Mouse (Mus musculus) CH12.LX (cell line): ENCODE results near the gene Rpl38. TPM values are rescaled to one million over a fixed set of nuclear protein-coding genes. Genes with fewer than 3 reads are reported as not detected.

Experiments
- DNase-seq: peaks from one replicate; pipeline ENCODE4 v3.0.0-alpha.2; 2013; ENCODE audit errors: extremely low read depth
- H3K27ac ChIP-seq: 2 replicates; pipeline ENCODE4 v1.5.1; 2012; ENCODE audit warnings: low read depth, mild to moderate bottlenecking, control low read depth, moderate library complexity; ENCODE audit not compliant: insufficient read depth
- H3K27me3 ChIP-seq: replicated peaks from 2 replicates; pipeline ENCODE3; 2012; ENCODE audit warnings: inconsistent platforms
- H3K36me3 ChIP-seq, 2 experiments: replicated peaks in 1 of 2; 2 replicates each; pipeline versions ENCODE3 to v1.6.1; 2012; ENCODE audit warnings: inconsistent platforms in 1 of 2, low read length in 1 of 2, mild to moderate bottlenecking in 1 of 2, mixed read lengths in 1 of 2, moderate library complexity in 1 of 2; ENCODE audit not compliant: control insufficient read depth in 1 of 2, insufficient read depth in 1 of 2
- H3K4me1 ChIP-seq, 2 experiments: 2 replicates each; pipeline ENCODE4 v1.6.1; 2012; ENCODE audit warnings: inconsistent platforms in 1 of 2, moderate library complexity in 1 of 2; ENCODE audit not compliant: insufficient read depth in 2 of 2, control insufficient read depth in 1 of 2
- H3K4me2 ChIP-seq: 2 replicates; pipeline ENCODE4 v1.6.1; 2012; ENCODE audit warnings: low read depth, mild to moderate bottlenecking, control low read depth; ENCODE audit not compliant: poor library complexity, insufficient read depth, severe bottlenecking
- H3K4me3 ChIP-seq, 3 experiments: fragments of 150-350 bp in 1 of 3; sonication (generic) in 1 of 3; replicated peaks in 1 of 3; 2 replicates each; pipeline versions ENCODE3 to v1.5.1; 2011 to 2012; ENCODE audit warnings: low read depth in 2 of 3, low read length in 2 of 3, mild to moderate bottlenecking in 2 of 3, moderate library complexity in 2 of 3, control low read depth in 1 of 3, improper control_type of control experiment in 1 of 3, inconsistent platforms in 1 of 3, mixed read lengths in 1 of 3; ENCODE audit not compliant: poor library complexity in 1 of 3
- H3K79me2 ChIP-seq: replicated peaks from 2 replicates; pipeline ENCODE4 v1.6.1; 2012; ENCODE audit warnings: mild to moderate bottlenecking, moderate library complexity; ENCODE audit not compliant: control insufficient read depth, poor library complexity, insufficient read depth, severe bottlenecking; ENCODE audit errors: extremely low read depth
- H3K9ac ChIP-seq: 2 replicates; pipeline ENCODE4 v1.6.1; 2012; ENCODE audit warnings: low read depth, mild to moderate bottlenecking, control low read depth, moderate library complexity; ENCODE audit not compliant: insufficient read depth
- H3K9me3 ChIP-seq: replicated peaks from 2 replicates; pipeline ENCODE3; 2012; ENCODE audit warnings: low read length, inconsistent platforms, mixed read lengths
- BHLHE40 ChIP-seq: IDR thresholded peaks from 2 replicates; pipeline ENCODE4 v1.6.1; 2011; ENCODE audit warnings: mild to moderate bottlenecking, low read depth, low read length, improper control_type of control experiment
- E2F4 ChIP-seq: IDR thresholded peaks from 2 replicates; pipeline ENCODE4 v1.6.1; 2011; ENCODE audit warnings: low read depth, low read length, improper control_type of control experiment; ENCODE audit not compliant: insufficient replicate concordance
- ELF1 ChIP-seq: IDR thresholded peaks from 2 replicates; pipeline ENCODE4 v1.6.1; 2014; ENCODE audit warnings: low read depth, mild to moderate bottlenecking, inconsistent platforms, low read length, improper control_type of control experiment
- GABPA ChIP-seq: IDR thresholded peaks from 2 replicates; pipeline ENCODE4 v1.6.1; 2012; ENCODE audit warnings: low read depth, low read length, improper control_type of control experiment, inconsistent platforms; ENCODE audit not compliant: insufficient replicate concordance
- IRF4 ChIP-seq: IDR thresholded peaks from 2 replicates; pipeline ENCODE4 v1.6.1; 2014; ENCODE audit warnings: low read depth, mild to moderate bottlenecking, inconsistent platforms, low read length, improper control_type of control experiment
- JUN ChIP-seq: IDR thresholded peaks from 2 replicates; pipeline ENCODE4 v1.6.1; 2011; ENCODE audit warnings: low read depth, mild to moderate bottlenecking, low read length, improper control_type of control experiment, moderate library complexity; ENCODE audit not compliant: insufficient read depth
- JUND ChIP-seq: conservative IDR thresholded peaks from 2 replicates; pipeline ENCODE4 v1.6.1; 2011; ENCODE audit warnings: low read depth, low read length, improper control_type of control experiment
- KAT2A ChIP-seq: IDR thresholded peaks from 2 replicates; pipeline ENCODE4 v1.6.1; 2012; ENCODE audit warnings: low read length, improper control_type of control experiment, inconsistent platforms; ENCODE audit not compliant: insufficient replicate concordance
- MAFK ChIP-seq: IDR thresholded peaks from 2 replicates; pipeline ENCODE4 v1.6.1; 2011; ENCODE audit warnings: low read length, improper control_type of control experiment; ENCODE audit not compliant: insufficient replicate concordance
- MAZ ChIP-seq: IDR thresholded peaks from 2 replicates; pipeline ENCODE4 v1.6.1; 2012; ENCODE audit warnings: low read depth, mild to moderate bottlenecking, inconsistent platforms, low read length, improper control_type of control experiment, moderate library complexity
- MXI1 ChIP-seq: IDR thresholded peaks from 2 replicates; pipeline ENCODE4 v1.6.1; 2011; ENCODE audit warnings: mild to moderate bottlenecking, low read depth, low read length, improper control_type of control experiment
- NELFE ChIP-seq: IDR thresholded peaks from 2 replicates; pipeline ENCODE4 v1.6.1; 2011; ENCODE audit warnings: low read depth, low read length, improper control_type of control experiment
- NRF1 ChIP-seq: IDR thresholded peaks from 2 replicates; pipeline ENCODE4 v1.6.1; 2014; ENCODE audit warnings: low read depth, mild to moderate bottlenecking, inconsistent platforms, low read length, improper control_type of control experiment, moderate library complexity
- POLR2AphosphoS2 ChIP-seq: IDR thresholded peaks from 2 replicates; pipeline ENCODE4 v1.6.1; 2011; ENCODE audit warnings: low read depth, low read length, improper control_type of control experiment
- RAD21 ChIP-seq: IDR thresholded peaks from 2 replicates; pipeline ENCODE4 v1.6.1; 2011; ENCODE audit warnings: low read depth, mild to moderate bottlenecking, low read length, improper control_type of control experiment, moderate library complexity
- RCOR1 ChIP-seq: conservative IDR thresholded peaks from 2 replicates; pipeline ENCODE4 v1.6.1; 2012; ENCODE audit warnings: low read depth, mild to moderate bottlenecking, inconsistent platforms, low read length, improper control_type of control experiment
- SIN3A ChIP-seq: IDR thresholded peaks from 2 replicates; pipeline ENCODE4 v1.6.1; 2012; ENCODE audit warnings: low read length, improper control_type of control experiment, inconsistent platforms
- TBP ChIP-seq: conservative IDR thresholded peaks from 2 replicates; pipeline ENCODE4 v1.6.1; 2011; ENCODE audit warnings: low read depth, low read length, improper control_type of control experiment
- USF1 ChIP-seq: IDR thresholded peaks from 2 replicates; pipeline ENCODE4 v1.6.1; 2014; ENCODE audit warnings: low read depth, mild to moderate bottlenecking, inconsistent platforms, low read length, improper control_type of control experiment
- ZC3H11A ChIP-seq: IDR thresholded peaks from 2 replicates; pipeline ENCODE4 v1.6.1; 2012; ENCODE audit warnings: low read depth, mild to moderate bottlenecking, inconsistent platforms, low read length, improper control_type of control experiment
- ZKSCAN1 ChIP-seq: IDR thresholded peaks from 2 replicates; pipeline ENCODE4 v1.6.1; 2012; ENCODE audit warnings: low read depth, inconsistent platforms, low read length, improper control_type of control experiment, borderline replicate concordance
- ZMIZ1 ChIP-seq: IDR thresholded peaks from 2 replicates; pipeline ENCODE4 v1.6.1; 2012; ENCODE audit warnings: low read depth, mild to moderate bottlenecking, inconsistent platforms, low read length, improper control_type of control experiment
- ZNF384 ChIP-seq: IDR thresholded peaks from 2 replicates; pipeline ENCODE4 v1.6.1; 2012; ENCODE audit warnings: low read depth, low read length, improper control_type of control experiment, inconsistent platforms
- dilution Hi-C: fragments of 300-500 bp; cut with MboI; formaldehyde crosslinking; loops from 2 replicates; pipeline ENCODE4 v1.14.3; 2020; ENCODE audit warnings: low sequenced_read_pairs; ENCODE audit not compliant: extremely low pct_unique_long_range_greater_than_20kb, extremely low pct_ligation_motif_present
- in situ Hi-C: fragments of 300-500 bp; cut with MboI; formaldehyde crosslinking; loops from 3 replicates; pipeline ENCODE4 v1.14.3; 2019; ENCODE audit warnings: low sequenced_read_pairs, low pct_ligation_motif_present, low pct_unique_long_range_greater_than_20kb, mixed read lengths
- polyA plus RNA-seq: library from polyadenylated mRNA; unstranded; fragments of >175 nt; gene quantifications from 2 replicates; pipeline ENCODE4 v1.2.1, GENCODE M21; 2012; ENCODE audit warnings: low read depth; ENCODE audit not compliant: insufficient read length
- total RNA-seq, 2 experiments: library from RNA; depleted of rRNA; stranded (reverse); fragments of 300-350 nt in 1 of 2; fragments of >200 nt in 1 of 2; gene quantifications; 2 replicates each; pipeline ENCODE4 v1.2.3; 2012 to 2014

Gene Rpl38
- total and polyA plus RNA-seq, 3 experiments, result 1,435 to 5,556 (median 4,204) TPM

DNA sequence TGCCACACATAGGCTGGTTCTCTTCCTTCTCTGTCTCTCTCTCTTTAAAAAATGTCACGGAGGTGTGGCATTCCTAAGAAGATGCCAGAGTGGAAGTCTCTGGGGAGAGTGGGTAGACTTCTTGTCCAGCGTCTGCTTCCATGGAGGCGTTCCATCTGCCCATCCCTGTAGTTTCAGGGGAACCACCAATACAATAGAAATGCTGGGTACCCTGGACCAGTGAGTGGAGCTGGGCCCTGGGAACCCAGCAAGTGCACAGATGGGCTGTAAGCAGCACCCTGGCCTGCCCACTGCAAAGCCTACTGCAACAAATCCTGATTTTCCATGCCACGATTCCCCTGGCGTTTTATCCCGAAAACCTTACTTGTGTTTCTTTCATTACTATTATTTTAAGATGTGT is 46.2 kb downstream of the Rpl38 start:
- no peak overlapping the region for H3K4me3 ChIP-seq
- in situ Hi-C loops, result no loop called here
- TF ChIP-seq ZC3H11A, result no peak
- no peak for TF ChIP-seq ZMIZ1
- TF ChIP-seq SIN3A, result no peak
- no peak for TF ChIP-seq E2F4
- no peak for TF ChIP-seq BHLHE40
- TF ChIP-seq MAFK, result no peak
- no peak for TF ChIP-seq USF1
- no peak for TF ChIP-seq IRF4
- TF ChIP-seq RCOR1, result no peak
- TF ChIP-seq KAT2A, result no peak
- no peak overlapping the region for H3K9ac ChIP-seq
- dilution Hi-C loops, result no loop called here
- H3K4me1 ChIP-seq, result no peaks in the 10 kb centered on the region
- no peaks in the 10 kb centered on the region for H3K79me2 ChIP-seq
- no peaks in the 10 kb centered on the region for H3K9me3 ChIP-seq
- no peak for DNase-seq
- H3K27me3 ChIP-seq, result peaks cover 3% of the 10 kb centered on the region
- H3K4me2 ChIP-seq, result no peak overlapping the region
- no peak overlapping the region for H3K27ac ChIP-seq
- H3K36me3 ChIP-seq, result peaks cover 0 to 16% of the 10 kb centered on the region in 2 experiments

DNA sequence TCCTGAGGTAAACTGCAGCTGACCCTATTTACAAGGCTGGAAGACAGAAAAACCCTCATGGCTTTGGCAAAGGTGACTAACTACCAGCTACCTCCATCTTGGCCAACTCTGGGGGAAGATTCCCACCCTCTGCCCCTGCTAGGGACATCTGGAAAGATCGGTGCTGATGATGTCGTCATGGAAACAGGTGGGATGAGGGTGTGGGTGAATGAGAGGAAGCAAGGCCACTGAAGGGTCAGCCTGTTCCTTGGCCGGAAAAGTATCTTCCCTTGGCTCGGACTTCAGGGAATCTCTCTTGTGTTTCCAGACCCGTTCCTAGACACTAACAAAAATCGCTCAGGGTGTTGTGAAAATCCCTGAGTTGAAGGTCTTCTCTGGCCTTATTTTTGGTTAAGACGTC is 47.2 kb downstream of the Rpl38 start:
- H3K36me3 ChIP-seq, result peaks cover 0 to 13% of the 10 kb centered on the region in 2 experiments
- dilution Hi-C loops, result no loop called here
- H3K27ac ChIP-seq, result no peak overlapping the region
- H3K27me3 ChIP-seq, result peaks cover 3% of the 10 kb centered on the region
- TF ChIP-seq GABPA, result no peak
- TF ChIP-seq JUN, result no peak
- no peak for TF ChIP-seq MAZ
- TF ChIP-seq TBP, result no peak
- TF ChIP-seq RAD21, result no peak
- no peak for TF ChIP-seq USF1
- TF ChIP-seq IRF4, result no peak
- TF ChIP-seq SIN3A, result no peak
- TF ChIP-seq NELFE, result no peak
- no peak for TF ChIP-seq ELF1
- no peak for TF ChIP-seq JUND
- TF ChIP-seq ZKSCAN1, result no peak
- no peak for TF ChIP-seq ZNF384
- TF ChIP-seq E2F4, result no peak
- TF ChIP-seq POLR2AphosphoS2, result no peak
- no peak for TF ChIP-seq NRF1
- TF ChIP-seq MXI1, result no peak
- TF ChIP-seq, all 38 proteins: peak for 0
- no peaks in the 10 kb centered on the region for H3K4me1 ChIP-seq
- H3K4me3 ChIP-seq, result no peak overlapping the region
- no peak overlapping the region for H3K4me2 ChIP-seq
- H3K9me3 ChIP-seq, result no peaks in the 10 kb centered on the region
- H3K79me2 ChIP-seq, result no peaks in the 10 kb centered on the region
- in situ Hi-C loops, result no loop called here
- DNase-seq, result no peak
- H3K9ac ChIP-seq, result no peak overlapping the region
